Mouse (Mus musculus): ENCODE measurements at regions not wholly inside any gene's neighbourhood (a gene's known extent, or its start where the extent isn't known, plus 50 kb on each side); places are given as distances from the start of the nearest gene placed in this dataset.

- TF ChIP-seq POLR2A (IDR thresholded peaks at IDR 0.05; ENCODE audit: borderline replicate concordance, extremely low read depth, low read depth, low read length): no peak
- TF ChIP-seq CTCF (IDR thresholded peaks at IDR 0.05; ENCODE audit: insufficient read depth, low read length): no peak
These were observed 392.4 kb upstream of the Kcnab2 start for GRCm38 (mm10) chr4:152870046-152870445.
